Mouse (Mus musculus): ENCODE measurements at regions not wholly inside any gene's neighbourhood (a gene's known extent, or its start where the extent isn't known, plus 50 kb on each side); places are given as distances from the start of the nearest gene placed in this dataset.

- no peak overlapping the region for H3K27ac ChIP-seq (ENCODE audit: low read depth, low read length)
- no peaks in the 10 kb centered on the region for H3K4me1 ChIP-seq (replicated peaks; ENCODE audit: control insufficient read depth, insufficient read depth, low read length)
- no peak overlapping the region for H3K4me3 ChIP-seq (ENCODE audit: low read depth, low read length)
- H3K9me3 ChIP-seq (ENCODE audit: control insufficient read depth, low read length): no peaks in the 10 kb centered on the region
- H3K4me2 ChIP-seq: no peak overlapping the region
- no peak overlapping the region for H3K9ac ChIP-seq (ENCODE audit: low read depth, low read length)
- ATAC-seq (replicated peaks; ENCODE audit: low FRiP score) (no peak), DNase-seq (ENCODE audit: low spot score) (no peak)
- no peaks in the 10 kb centered on the region for H3K36me3 ChIP-seq (ENCODE audit: control insufficient read depth, insufficient read depth, low read length)
- no peaks in the 10 kb centered on the region for H3K27me3 ChIP-seq (replicated peaks; ENCODE audit: control insufficient read depth, insufficient read depth, low read length)
- 80% methylated on average over 9 of the region's 9 CpGs for WGBS
Measured at GRCm38 (mm10) chr1:73593653-73594385, 530.4 kb downstream of the Tns1 start.

GRCm38 (mm10) chr1:73591342-73592099 lies 532.7 kb downstream of the Tns1 start:
- Histone ChIP-seq H3K9me3 (ENCODE audit: control insufficient read depth, low read length) (no peaks in the 10 kb centered on the region), H3K9ac (ENCODE audit: low read depth, low read length) (no peak overlapping the region), H3K27me3 (replicated peaks; ENCODE audit: control insufficient read depth, insufficient read depth, low read length) (no peaks in the 10 kb centered on the region), H3K27ac (ENCODE audit: low read depth, low read length) (no peak overlapping the region), H3K4me3 (ENCODE audit: low read depth, low read length) (no peak overlapping the region), H3K36me3 (ENCODE audit: control insufficient read depth, insufficient read depth, low read length) (no peaks in the 10 kb centered on the region), H3K4me2 (no peak overlapping the region), H3K4me1 (replicated peaks; ENCODE audit: control insufficient read depth, insufficient read depth, low read length) (no peaks in the 10 kb centered on the region)
- ATAC-seq (replicated peaks; ENCODE audit: low FRiP score) (no peak), DNase-seq (ENCODE audit: low spot score) (no peak)
- 68% methylated on average over 9 of the region's 9 CpGs for WGBS

GRCm38 (mm10) chr1:73579680-73580079 lies 544.6 kb downstream of the Tns1 start:
- no peak for DNase-seq (ENCODE audit: low spot score)
- 83% methylated on average over 3 of the region's 3 CpGs for WGBS
- Histone ChIP-seq H3K9ac (ENCODE audit: low read depth, low read length) (no peak overlapping the region), H3K4me2 (no peak overlapping the region), H3K4me1 (replicated peaks; ENCODE audit: control insufficient read depth, insufficient read depth, low read length) (no peaks in the 10 kb centered on the region), H3K36me3 (ENCODE audit: control insufficient read depth, insufficient read depth, low read length) (no peaks in the 10 kb centered on the region), H3K4me3 (ENCODE audit: low read depth, low read length) (no peak overlapping the region), H3K27ac (ENCODE audit: low read depth, low read length) (no peak overlapping the region), H3K27me3 (replicated peaks; ENCODE audit: control insufficient read depth, insufficient read depth, low read length) (no peaks in the 10 kb centered on the region), H3K9me3 (ENCODE audit: control insufficient read depth, low read length) (no peaks in the 10 kb centered on the region)
- no peak for ATAC-seq (replicated peaks; ENCODE audit: low FRiP score)

- Histone ChIP-seq H3K27me3 (replicated peaks; ENCODE audit: control insufficient read depth, insufficient read depth, low read length) (no peaks in the 10 kb centered on the region), H3K9me3 (ENCODE audit: control insufficient read depth, low read length) (no peaks in the 10 kb centered on the region), H3K36me3 (ENCODE audit: control insufficient read depth, insufficient read depth, low read length) (no peaks in the 10 kb centered on the region), H3K4me3 (ENCODE audit: low read depth, low read length) (no peak overlapping the region), H3K27ac (ENCODE audit: low read depth, low read length) (no peak overlapping the region), H3K4me2 (no peak overlapping the region), H3K9ac (ENCODE audit: low read depth, low read length) (no peak overlapping the region), H3K4me1 (replicated peaks; ENCODE audit: control insufficient read depth, insufficient read depth, low read length) (no peaks in the 10 kb centered on the region)
- 76% methylated on average over 1 of the region's 1 CpGs for WGBS
- ATAC-seq (replicated peaks; ENCODE audit: low FRiP score) (no peak), DNase-seq (ENCODE audit: low spot score) (no peak)
Measured at GRCm38 (mm10) chr1:73577019-73577418, 547.2 kb downstream of the Tns1 start.

GRCm38 (mm10) chr1:73575694-73576093 lies 548.6 kb downstream of the Tns1 start:
- WGBS: 64% methylated on average over 1 of the region's 1 CpGs
- Histone ChIP-seq H3K4me3 (ENCODE audit: low read depth, low read length) (no peak overlapping the region), H3K27ac (ENCODE audit: low read depth, low read length) (no peak overlapping the region), H3K4me2 (no peak overlapping the region), H3K27me3 (replicated peaks; ENCODE audit: control insufficient read depth, insufficient read depth, low read length) (no peaks in the 10 kb centered on the region), H3K36me3 (ENCODE audit: control insufficient read depth, insufficient read depth, low read length) (no peaks in the 10 kb centered on the region), H3K9ac (ENCODE audit: low read depth, low read length) (no peak overlapping the region), H3K9me3 (ENCODE audit: control insufficient read depth, low read length) (no peaks in the 10 kb centered on the region), H3K4me1 (replicated peaks; ENCODE audit: control insufficient read depth, insufficient read depth, low read length) (no peaks in the 10 kb centered on the region)
- ATAC-seq (replicated peaks; ENCODE audit: low FRiP score) (no peak), DNase-seq (ENCODE audit: low spot score) (no peak)

GRCm38 (mm10) chr1:73570944-73571343 lies 553.3 kb downstream of the Tns1 start:
- no peaks in the 10 kb centered on the region for H3K4me1 ChIP-seq (replicated peaks; ENCODE audit: control insufficient read depth, insufficient read depth, low read length)
- no peak overlapping the region for H3K4me2 ChIP-seq
- no peak overlapping the region for H3K4me3 ChIP-seq (ENCODE audit: low read depth, low read length)
- no peak overlapping the region for H3K9ac ChIP-seq (ENCODE audit: low read depth, low read length)
- no peaks in the 10 kb centered on the region for H3K27me3 ChIP-seq (replicated peaks; ENCODE audit: control insufficient read depth, insufficient read depth, low read length)
- H3K9me3 ChIP-seq (ENCODE audit: control insufficient read depth, low read length): no peaks in the 10 kb centered on the region
- no peaks in the 10 kb centered on the region for H3K36me3 ChIP-seq (ENCODE audit: control insufficient read depth, insufficient read depth, low read length)
- DNase-seq (ENCODE audit: low spot score) (no peak), ATAC-seq (replicated peaks; ENCODE audit: low FRiP score) (no peak)
- WGBS: 85% methylated on average over 3 of the region's 3 CpGs
- H3K27ac ChIP-seq (ENCODE audit: low read depth, low read length): no peak overlapping the region

GRCm38 (mm10) chr1:73566770-73567169 lies 551.1 kb upstream of the Tnp1 start:
- Histone ChIP-seq H3K9ac (ENCODE audit: low read depth, low read length) (no peak overlapping the region), H3K27ac (ENCODE audit: low read depth, low read length) (no peak overlapping the region), H3K9me3 (ENCODE audit: control insufficient read depth, low read length) (no peaks in the 10 kb centered on the region), H3K27me3 (replicated peaks; ENCODE audit: control insufficient read depth, insufficient read depth, low read length) (no peaks in the 10 kb centered on the region), H3K4me3 (ENCODE audit: low read depth, low read length) (no peak overlapping the region), H3K36me3 (ENCODE audit: control insufficient read depth, insufficient read depth, low read length) (no peaks in the 10 kb centered on the region), H3K4me1 (replicated peaks; ENCODE audit: control insufficient read depth, insufficient read depth, low read length) (no peaks in the 10 kb centered on the region), H3K4me2 (no peak overlapping the region)
- no peak for ATAC-seq (replicated peaks; ENCODE audit: low FRiP score)
- DNase-seq (ENCODE audit: low spot score): no peak
- WGBS: 85% methylated on average over 3 of the region's 3 CpGs

- WGBS: 78% methylated on average over 1 of the region's 1 CpGs
Measured at GRCm38 (mm10) chr1:73560594-73560993, 544.9 kb upstream of the Tnp1 start.

GRCm38 (mm10) chr1:73547877-73548276 lies 532.2 kb upstream of the Tnp1 start:
- ATAC-seq (replicated peaks; ENCODE audit: low FRiP score) (no peak), DNase-seq (ENCODE audit: low spot score) (no peak)
- H3K27ac ChIP-seq (ENCODE audit: low read depth, low read length): no peak overlapping the region
- H3K36me3 ChIP-seq (ENCODE audit: control insufficient read depth, insufficient read depth, low read length): no peaks in the 10 kb centered on the region
- H3K9ac ChIP-seq (ENCODE audit: low read depth, low read length): no peak overlapping the region
- no peaks in the 10 kb centered on the region for H3K4me1 ChIP-seq (replicated peaks; ENCODE audit: control insufficient read depth, insufficient read depth, low read length)
- H3K4me2 ChIP-seq: no peak overlapping the region
- WGBS: 77% methylated on average over 3 of the region's 3 CpGs
- no peaks in the 10 kb centered on the region for H3K9me3 ChIP-seq (ENCODE audit: control insufficient read depth, low read length)
- no peak overlapping the region for H3K4me3 ChIP-seq (ENCODE audit: low read depth, low read length)
- no peaks in the 10 kb centered on the region for H3K27me3 ChIP-seq (replicated peaks; ENCODE audit: control insufficient read depth, insufficient read depth, low read length)

More at GRCm38 (mm10) chr1:73560594-73560993, 544.9 kb upstream of the Tnp1 start:
- DNase-seq (ENCODE audit: low spot score) (no peak), ATAC-seq (replicated peaks; ENCODE audit: low FRiP score) (no peak)
- H3K36me3 ChIP-seq (ENCODE audit: control insufficient read depth, insufficient read depth, low read length): no peaks in the 10 kb centered on the region
- no peak overlapping the region for H3K4me2 ChIP-seq
- H3K27me3 ChIP-seq (replicated peaks; ENCODE audit: control insufficient read depth, insufficient read depth, low read length): no peaks in the 10 kb centered on the region
- no peak overlapping the region for H3K27ac ChIP-seq (ENCODE audit: low read depth, low read length)
- H3K9me3 ChIP-seq (ENCODE audit: control insufficient read depth, low read length): no peaks in the 10 kb centered on the region
- no peak overlapping the region for H3K4me3 ChIP-seq (ENCODE audit: low read depth, low read length)
- no peaks in the 10 kb centered on the region for H3K4me1 ChIP-seq (replicated peaks; ENCODE audit: control insufficient read depth, insufficient read depth, low read length)
- H3K9ac ChIP-seq (ENCODE audit: low read depth, low read length): no peak overlapping the region

Data from liver, embryonic 11.5 days (tissue).